Mouse (Mus musculus): Measurements from ENCODE around the gene Abcb6.

DNA sequence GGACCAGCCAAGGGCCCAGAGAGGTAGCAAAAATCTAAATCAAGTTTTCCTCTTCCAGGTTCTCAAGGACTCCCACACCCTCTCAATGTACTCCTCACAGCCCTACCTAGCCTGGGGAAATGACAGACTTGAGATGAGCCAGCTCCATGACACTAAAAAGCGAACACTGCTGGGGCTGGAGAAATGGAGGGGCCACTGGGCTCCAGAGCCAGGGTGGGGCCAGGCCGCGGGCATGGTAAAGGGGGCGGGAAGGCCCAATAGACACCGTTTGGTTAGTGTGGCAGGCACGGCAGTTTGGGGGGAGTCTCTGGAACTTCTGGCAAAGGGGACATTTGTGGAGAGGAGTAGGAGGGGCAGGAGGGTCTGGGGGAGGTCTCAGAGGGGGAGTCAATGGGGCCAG is 43.9 kb downstream of the Abcb6 start:
- no peak for TF ChIP-seq CTCF (IDR thresholded peaks at IDR 0.05; ENCODE audit: low read depth)
- TF ChIP-seq EP300 (IDR thresholded peaks at IDR 0.05; ENCODE audit: low read depth), result no peak
